Mouse (Mus musculus): ENCODE data around the gene D3Ertd254e.

- TF ChIP-seq CTCF (IDR thresholded peaks at IDR 0.05; ENCODE audit: insufficient read depth, low read length): no peak
- no peak for TF ChIP-seq POLR2A (IDR thresholded peaks at IDR 0.05; ENCODE audit: borderline replicate concordance, extremely low read depth, low read depth, low read length)
These were observed 14.7 kb upstream of the D3Ertd254e start for GRCm38 (mm10) chr3:36136152-36136551.
